Mouse (Mus musculus) heart, adult 2 months (tissue): Measurements from ENCODE around the gene Kif17. TPM values are rescaled to one million over a fixed set of nuclear protein-coding genes. Genes with fewer than 3 reads are reported as not detected.

ENCODE experiments used
- DNase-seq, 2 experiments: peaks; one replicate each; pipeline ENCODE4 v3.0.0; 2021
- H3K27ac ChIP-seq: fragments of 200-600 bp; 2 replicates; pipeline ENCODE4 v1.8.1; 2022
- H3K27me3 ChIP-seq: fragments of 200-500 bp; 2 replicates; pipeline ENCODE4 v1.6.1; 2012; ENCODE audit warnings: mild to moderate bottlenecking, low read length, inconsistent platforms, mixed read lengths; ENCODE audit not compliant: control insufficient read depth, insufficient read depth
- H3K36me3 ChIP-seq: fragments of 200-500 bp; 2 replicates; pipeline ENCODE4 v1.6.1; 2012; ENCODE audit warnings: low read length, inconsistent platforms; ENCODE audit not compliant: control insufficient read depth, insufficient read depth
- H3K4me1 ChIP-seq: fragments of 200-500 bp; 2 replicates; pipeline ENCODE4 v1.6.1; 2011; ENCODE audit warnings: low read length; ENCODE audit not compliant: control insufficient read depth, insufficient read depth
- H3K4me3 ChIP-seq: fragments of 200-600 bp; 2 replicates; pipeline ENCODE4 v1.8.1; 2022
- H3K79me2 ChIP-seq: fragments of 200-500 bp; replicated peaks from 2 replicates; pipeline ENCODE4 v1.6.1; 2012; ENCODE audit warnings: mild to moderate bottlenecking, inconsistent platforms, low read length, moderate library complexity, mixed read lengths; ENCODE audit not compliant: control insufficient read depth, insufficient read depth
- H3K9ac ChIP-seq: fragments of 200-500 bp; 2 replicates; pipeline ENCODE4 v1.6.1; 2012; ENCODE audit warnings: low read depth, mild to moderate bottlenecking, control low read depth, inconsistent platforms, low read length, mixed read lengths
- CTCF ChIP-seq: fragments of 200-600 bp; IDR thresholded peaks from 2 replicates; pipeline ENCODE4 v1.8.1; 2022; ENCODE audit warnings: antibody characterized with exemption, mild to moderate bottlenecking, moderate library complexity
- EP300 ChIP-seq: fragments of 200-500 bp; IDR thresholded peaks from 2 replicates; pipeline ENCODE4 v1.6.1; 2011; ENCODE audit warnings: low read depth, low read length, control low read depth; ENCODE audit not compliant: insufficient read depth
- POLR2A ChIP-seq: fragments of 200-500 bp; IDR thresholded peaks from 2 replicates; pipeline ENCODE4 v1.6.1; 2011; ENCODE audit warnings: mild to moderate bottlenecking, low read depth, low read length, control low read depth; ENCODE audit not compliant: insufficient read depth
- WGBS: fragments of 180-500 bp; shearing (Covaris S2); methylation state at CpG from one replicate; pipeline ENCODE4 v1.1.7; 2018; 5-methylcytosine and 5-hydroxymethylcytosine counted together
- intact Hi-C: fragments of 180-260 bp; cut with DNase I; formaldehyde crosslinking; loops from one replicate; pipeline ENCODE4 v1.15.1; 2025
- polyA plus RNA-seq: library from polyadenylated mRNA; depleted of rRNA; stranded (reverse); fragments of >200 nt; gene quantifications from 2 replicates; pipeline ENCODE4 v1.2.3, GENCODE M21; 2012
- total RNA-seq, 2 experiments: library from RNA; stranded (reverse); gene quantifications; 2 replicates each; pipeline ENCODE4 v1.2.3; 2021

Kif17 gene
- total and polyA plus RNA-seq, 3 experiments = 0.18 to 0.55 TPM; not detected in 1

- no peak overlapping the region for H3K9ac ChIP-seq
- H3K4me1 ChIP-seq = peaks cover 5% of the 10 kb centered on the region; the same call in 1 of the 2 replicates
- intact Hi-C loops = no loop called here
- H3K27ac ChIP-seq = no peak overlapping the region
- no peaks in the 10 kb centered on the region for H3K36me3 ChIP-seq
- H3K79me2 ChIP-seq = no peaks in the 10 kb centered on the region
- no peak for TF ChIP-seq CTCF
- no peak for TF ChIP-seq POLR2A
- no peak for TF ChIP-seq EP300
- 41% methylated on average over 5 of the region's 5 CpGs for WGBS
- H3K27me3 ChIP-seq = no peaks in the 10 kb centered on the region
- no peak overlapping the region; the same call in 1 of the 2 replicates for H3K4me3 ChIP-seq
- DNase-seq = no peak
These were observed 2.0 kb downstream of the Kif17 start for GRCm38 (mm10) chr4:138252231-138252630.

GRCm38 (mm10) chr4:138257116-138257687 is 7.0 kb downstream of the Kif17 start:
- Histone ChIP-seq H3K4me1 (no peaks in the 10 kb centered on the region; the same call in 1 of the 2 replicates), H3K79me2 (no peaks in the 10 kb centered on the region), H3K36me3 (no peaks in the 10 kb centered on the region), H3K4me3 (no peak overlapping the region), H3K27ac (no peak overlapping the region), H3K9ac (no peak overlapping the region), H3K27me3 (no peaks in the 10 kb centered on the region)
- intact Hi-C loops = no loop called here
- WGBS = 80% methylated on average over 22 of the region's 22 CpGs
- TF ChIP-seq CTCF = no peak
- no peak for DNase-seq

DNA sequence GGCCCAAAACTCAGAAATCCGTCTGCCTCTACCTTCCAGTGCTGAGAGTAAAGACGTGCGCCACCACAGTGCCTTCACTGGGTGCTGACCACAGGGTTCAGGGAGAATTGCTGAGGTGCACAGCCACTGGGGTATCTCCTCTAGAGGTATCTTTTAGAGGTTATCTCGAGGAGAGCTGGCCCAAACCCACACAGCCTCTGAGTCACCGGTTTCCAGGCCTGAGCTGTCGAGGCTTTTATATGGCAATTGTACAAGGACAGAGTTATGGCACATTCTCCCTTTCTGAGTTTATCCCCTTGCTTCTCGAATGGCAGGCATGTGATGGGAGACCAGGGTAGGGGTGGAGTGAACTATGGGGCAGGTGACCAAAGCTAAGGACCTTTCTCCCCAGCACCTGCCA is 8.4 kb downstream of the Kif17 start:
- TF ChIP-seq EP300 = no peak
- TF ChIP-seq POLR2A = no peak
- TF ChIP-seq CTCF = no peak
- Histone ChIP-seq H3K36me3 (no peaks in the 10 kb centered on the region), H3K4me3 (no peak overlapping the region), H3K27ac (no peak overlapping the region), H3K27me3 (no peaks in the 10 kb centered on the region), H3K79me2 (no peaks in the 10 kb centered on the region), H3K4me1 (0 out of 2 replicates have a peak, but pooled peaks cover 3% of the 10 kb centered on the region), H3K9ac (no peak overlapping the region)
- WGBS = 77% methylated on average over 7 of the region's 7 CpGs
- intact Hi-C loops = no loop called here
- DNase-seq = no peak

DNA sequence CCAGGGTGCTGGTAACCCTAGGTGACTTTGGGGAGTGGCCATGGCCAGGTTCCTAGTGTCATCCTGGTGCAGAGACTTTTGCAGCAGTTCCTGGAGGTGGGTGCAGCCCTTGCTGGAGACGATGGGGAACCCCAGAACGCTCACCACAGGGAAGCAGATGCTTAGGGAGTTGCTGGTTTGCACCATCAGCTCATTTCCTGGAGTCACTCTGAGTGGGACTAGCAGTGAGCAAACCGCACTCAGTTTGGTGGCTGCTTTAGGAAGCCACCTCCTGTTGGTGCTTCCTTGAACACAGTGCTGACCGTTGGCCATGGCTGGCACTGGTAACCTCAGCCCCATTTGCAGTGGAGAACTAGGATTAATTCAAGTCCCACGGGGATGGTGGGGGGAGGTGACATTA is 9.2 kb downstream of the Kif17 start:
- no peak for TF ChIP-seq EP300
- no peak for TF ChIP-seq POLR2A
- no peak for TF ChIP-seq CTCF

GRCm38 (mm10) chr4:138261843-138262681 is 11.8 kb downstream of the Kif17 start:
- Histone ChIP-seq H3K27ac (no peak overlapping the region), H3K4me1 (0 out of 2 replicates have a peak, but pooled peaks cover 3% of the 10 kb centered on the region), H3K36me3 (no peaks in the 10 kb centered on the region), H3K79me2 (no peaks in the 10 kb centered on the region), H3K9ac (peak overlapping the region; percentile 51), H3K27me3 (no peaks in the 10 kb centered on the region), H3K4me3 (peak overlapping the region; percentile 54)
- peak; percentile 89 to 90 for DNase-seq
- intact Hi-C loops = no loop called here
- WGBS = under 1% methylated on average over 75 of the region's 78 CpGs
- TF ChIP-seq CTCF (peak; percentile 47), EP300 (no peak)

More for the DNA sequence above, 9.2 kb downstream of the Kif17 start:
- intact Hi-C loops = no loop called here
- no peaks in the 10 kb centered on the region for H3K79me2 ChIP-seq
- H3K4me1 ChIP-seq = 0 out of 2 replicates have a peak, but pooled peaks cover 3% of the 10 kb centered on the region
- no peak overlapping the region for H3K4me3 ChIP-seq
- no peak overlapping the region for H3K9ac ChIP-seq
- 70% methylated on average over 5 of the region's 5 CpGs for WGBS
- DNase-seq = no peak
- H3K27ac ChIP-seq = no peak overlapping the region
- H3K27me3 ChIP-seq = no peaks in the 10 kb centered on the region
- H3K36me3 ChIP-seq = no peaks in the 10 kb centered on the region

DNA sequence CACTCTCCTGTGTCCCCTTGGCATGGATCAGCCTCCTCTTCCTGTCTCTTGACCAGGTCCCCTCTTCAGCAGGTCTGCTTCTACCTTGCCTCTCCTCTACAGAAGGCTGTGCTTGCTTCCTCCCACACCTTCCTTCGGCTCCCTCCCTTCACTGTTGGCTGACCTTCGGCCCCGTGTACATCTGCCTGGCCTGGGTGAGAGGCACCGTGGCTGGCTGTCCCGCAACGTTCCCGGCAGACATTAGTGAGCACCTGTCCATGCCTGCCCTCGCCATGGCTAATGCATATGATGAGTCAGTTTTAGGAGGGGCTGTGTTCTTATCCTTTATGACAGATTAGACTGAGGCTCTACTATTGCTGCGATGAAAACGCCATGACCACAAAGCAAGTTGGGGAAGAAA is 17.6 kb downstream of the Kif17 start:
- TF ChIP-seq CTCF (no peak), POLR2A (no peak), EP300 (no peak)
- no peak overlapping the region for H3K4me3 ChIP-seq
- intact Hi-C loops = no loop called here
- no peak overlapping the region for H3K9ac ChIP-seq
- H3K27me3 ChIP-seq = no peaks in the 10 kb centered on the region
- no peak overlapping the region for H3K27ac ChIP-seq
- no peaks in the 10 kb centered on the region for H3K4me1 ChIP-seq
- 89% methylated on average over 10 of the region's 10 CpGs for WGBS
- no peaks in the 10 kb centered on the region for H3K79me2 ChIP-seq
- DNase-seq = no peak
- H3K36me3 ChIP-seq = no peaks in the 10 kb centered on the region
